Mouse (Mus musculus) bone marrow macrophage, adult 2 months (primary cell): ENCODE data around the gene Tex30. TPM values are rescaled to one million over a fixed set of nuclear protein-coding genes. Genes with fewer than 3 reads are reported as not detected.
"Not testable (repeated sequence)": the region's sequence is repeated elsewhere in the genome, so short reads cannot be mapped to it uniquely, and the experiment has no call there.

Experiments used
- H3K27ac ChIP-seq: 2 replicates; pipeline ENCODE4 v1.5.1; 2012; ENCODE audit warnings: low read depth, low read length; ENCODE audit not compliant: insufficient read depth
- H3K4me1 ChIP-seq: 2 replicates; pipeline ENCODE4 v1.6.1; 2012; ENCODE audit warnings: low read length; ENCODE audit not compliant: control insufficient read depth, insufficient read depth
- H3K4me3 ChIP-seq: 2 replicates; pipeline ENCODE4 v1.5.1; 2012; ENCODE audit warnings: mild to moderate bottlenecking, low read length, moderate library complexity; ENCODE audit not compliant: insufficient read depth
- CTCF ChIP-seq: IDR thresholded peaks from 2 replicates; pipeline ENCODE4 v1.5.1; 2012; ENCODE audit warnings: low read depth, mild to moderate bottlenecking, low read length, moderate library complexity
- POLR2A ChIP-seq: IDR thresholded peaks from 2 replicates; pipeline ENCODE4 v1.6.1; 2012; ENCODE audit warnings: mild to moderate bottlenecking, low read depth, low read length, borderline replicate concordance
- polyA plus RNA-seq: library from polyadenylated mRNA; stranded (reverse); fragments of >200 nt; gene quantifications from 2 replicates; pipeline ENCODE4 v1.2.4, GENCODE M21; 2012; ENCODE audit not compliant: missing spikeins, insufficient read depth, insufficient read length

Gene Tex30
- polyA plus RNA-seq, 1 experiment = 12.5 TPM

DNA sequence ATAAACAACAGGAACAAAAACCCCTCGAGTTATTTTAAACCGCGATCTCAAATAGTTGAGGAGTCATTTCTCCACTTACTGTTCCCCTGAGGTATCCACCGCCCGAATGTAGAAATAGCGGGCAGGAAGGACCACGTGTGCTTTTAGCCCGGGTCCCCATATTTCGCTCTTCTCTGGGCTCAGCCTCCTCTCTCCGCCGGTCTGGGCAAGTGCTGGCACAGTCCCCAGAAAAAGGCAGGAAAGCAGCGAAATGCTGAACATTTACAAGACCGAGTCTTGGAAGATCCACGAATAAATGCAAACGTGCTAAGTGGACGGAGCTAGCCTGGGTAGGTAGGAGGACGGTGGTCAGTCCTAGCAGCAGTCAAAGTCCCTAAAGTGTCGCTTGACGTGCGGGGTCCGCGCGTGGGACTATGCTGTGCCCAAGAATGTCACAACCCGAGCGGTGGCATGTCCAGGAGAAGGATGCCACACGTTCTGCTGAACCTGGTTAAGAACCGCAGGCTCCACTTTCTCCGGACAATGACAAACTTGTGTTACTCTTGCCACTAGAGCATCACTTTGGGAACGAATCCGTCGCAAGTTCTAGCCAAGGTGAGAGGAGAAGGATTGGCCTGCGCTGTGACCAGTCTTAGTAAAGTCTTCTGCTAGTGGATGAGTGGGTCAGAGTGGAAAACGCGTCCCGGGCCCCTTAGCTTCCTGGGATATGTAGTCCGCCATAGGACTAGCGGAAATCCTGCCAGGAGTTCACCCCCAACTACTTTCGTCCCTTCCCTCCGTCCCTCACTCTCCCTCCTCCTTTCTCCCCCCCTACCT lies 16.2 kb upstream of the Tex30 start, which contains the start of the genes Kdelc1 and Bivm:
Gene Kdelc1, minus strand, starts transcription at position 570 of the 816 bp plus-strand sequence.
Gene Bivm, plus strand, starts transcription at position 719 of the 816 bp plus-strand sequence.
- peak within 1 kb of the TSS; percentile 70 for H3K4me3 ChIP-seq
- peaks cover 9% of the 10 kb centered on the region for H3K4me1 ChIP-seq
- H3K27ac ChIP-seq = peak within 1 kb of the TSS; percentile 80
- TF ChIP-seq CTCF (no peak), POLR2A (no peak)

DNA sequence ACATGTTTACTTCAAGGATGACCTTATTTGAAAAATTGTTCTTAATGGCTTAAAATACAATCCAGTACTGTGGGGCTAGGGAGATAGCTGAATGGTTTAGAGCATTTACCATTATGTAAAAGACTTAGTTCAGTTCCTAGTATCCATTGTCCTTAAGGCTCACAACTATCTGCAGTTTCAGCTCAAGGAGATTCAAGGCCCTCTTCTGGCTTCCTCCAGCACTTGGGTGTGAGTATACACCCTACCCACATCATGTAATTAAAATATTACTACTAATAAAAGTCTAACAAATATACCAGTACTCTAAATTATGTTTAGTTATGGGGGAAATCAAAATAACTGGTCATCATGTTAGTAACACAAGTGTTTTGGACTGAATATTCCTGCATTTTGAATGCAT lies 15.3 kb upstream of the Tex30 start:
- H3K4me1 ChIP-seq = peaks cover 8% of the 10 kb centered on the region
- peak overlapping the region; percentile 30; the same call in 1 of the 2 replicates for H3K4me3 ChIP-seq
- H3K27ac ChIP-seq = no peak overlapping the region
- no peak for TF ChIP-seq CTCF
- TF ChIP-seq POLR2A = no peak

GRCm38 (mm10) chr1:44102939-44103338 lies 698 bp upstream of the Tex30 start:
- peaks cover 7% of the 10 kb centered on the region for H3K4me1 ChIP-seq
- H3K4me3 ChIP-seq = peak overlapping the region; percentile 67; the same call in 1 of the 2 replicates
- no peak for TF ChIP-seq POLR2A
- no peak for TF ChIP-seq CTCF
- no peak overlapping the region for H3K27ac ChIP-seq

- Histone ChIP-seq H3K27ac (peak overlapping the region; percentile 58), H3K4me1 (peaks cover 7% of the 10 kb centered on the region), H3K4me3 (peak overlapping the region; percentile 96)
- TF ChIP-seq CTCF (no peak), POLR2A (no peak)
Measured at GRCm38 (mm10) chr1:44101448-44102225, 604 bp downstream of the Tex30 start.

GRCm38 (mm10) chr1:44064625-44065024 lies 37.6 kb downstream of the Tex30 start:
- no peaks in the 10 kb centered on the region; the same call in 1 of the 2 replicates for H3K4me1 ChIP-seq
- H3K4me3 ChIP-seq = no peak overlapping the region
- H3K27ac ChIP-seq = no peak overlapping the region
- TF ChIP-seq POLR2A (no peak), CTCF (no peak)

GRCm38 (mm10) chr1:44063439-44063838 lies 38.8 kb downstream of the Tex30 start:
- TF ChIP-seq CTCF = no peak
- no peak for TF ChIP-seq POLR2A
- Histone ChIP-seq H3K27ac (no peak overlapping the region), H3K4me3 (no peak overlapping the region), H3K4me1 (no peaks in the 10 kb centered on the region)

DNA sequence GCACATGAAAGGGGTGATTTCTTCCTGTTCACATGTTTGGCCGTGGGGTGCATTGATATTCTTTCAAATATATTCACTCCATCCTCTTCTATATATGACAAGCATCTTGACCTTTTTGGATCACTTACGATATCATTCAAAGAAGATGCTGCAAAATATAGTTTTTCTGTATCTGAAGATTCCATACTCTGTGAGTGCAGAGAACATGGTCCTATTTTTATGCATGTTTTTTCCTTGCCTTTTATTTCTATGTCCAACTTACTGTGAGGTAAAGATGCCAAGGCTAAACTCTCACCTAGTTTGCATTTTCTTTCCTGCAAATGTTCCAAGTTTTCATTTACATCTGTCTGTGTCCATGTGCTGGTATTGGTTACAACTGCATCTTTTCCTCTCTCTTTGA lies 40.4 kb downstream of the Tex30 start, which contains the start of gene Gm8251:
Gene Gm8251, minus strand, starts transcription at position 101 of the 400 bp plus-strand sequence.
- Histone ChIP-seq H3K4me3 (no peak within 1 kb of the TSS), H3K27ac (no peak within 1 kb of the TSS), H3K4me1 (no peaks in the 10 kb centered on the region)
- TF ChIP-seq CTCF = no peak
- TF ChIP-seq POLR2A = no peak

DNA sequence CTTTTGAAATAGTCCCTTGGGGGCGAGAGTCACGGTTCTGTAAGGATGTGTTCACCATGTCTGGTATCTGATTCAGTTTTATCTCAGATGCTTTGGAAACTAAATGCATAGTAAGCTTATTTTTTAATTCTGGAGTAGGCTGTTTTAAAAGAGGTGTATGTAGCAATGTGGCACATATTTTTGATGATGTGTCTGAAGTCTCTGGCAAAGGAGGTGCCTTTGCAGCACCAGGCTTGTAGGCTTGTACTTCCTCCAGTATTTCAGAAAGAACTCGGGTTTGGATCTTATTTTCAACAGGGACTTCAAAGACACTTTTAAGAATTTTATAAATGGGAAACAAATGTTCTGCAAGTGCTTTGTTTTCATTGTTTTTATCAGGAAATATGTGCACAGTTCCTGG lies 44.4 kb downstream of the Tex30 start:
- TF ChIP-seq POLR2A = no peak
- TF ChIP-seq CTCF = no peak
- Histone ChIP-seq H3K27ac (no peak overlapping the region), H3K4me3 (no peak overlapping the region), H3K4me1 (no peaks in the 10 kb centered on the region)

DNA sequence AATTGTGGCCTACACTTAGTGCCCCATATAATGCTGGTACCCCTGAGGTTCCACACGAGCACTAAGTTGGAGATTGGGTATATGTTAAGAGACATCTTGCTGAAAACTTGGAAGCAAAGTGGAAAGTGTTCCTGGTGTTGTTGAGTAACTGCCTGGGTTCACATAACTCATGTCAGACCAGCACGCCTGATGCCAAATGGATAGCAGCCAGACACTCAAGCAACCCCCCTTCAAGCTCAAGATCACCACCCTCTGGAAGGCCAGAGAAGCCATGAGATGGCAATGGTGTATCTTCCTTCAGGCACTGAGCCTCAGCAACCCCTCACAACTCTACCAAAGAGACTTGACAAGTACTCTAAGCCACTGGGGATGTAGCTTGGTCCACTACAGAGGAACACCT lies 55.7 kb downstream of the Tex30 start:
- Histone ChIP-seq H3K27ac (no peak overlapping the region), H3K4me1 (no peaks in the 10 kb centered on the region), H3K4me3 (no peak overlapping the region)
- no peak for TF ChIP-seq CTCF
- no peak for TF ChIP-seq POLR2A

DNA sequence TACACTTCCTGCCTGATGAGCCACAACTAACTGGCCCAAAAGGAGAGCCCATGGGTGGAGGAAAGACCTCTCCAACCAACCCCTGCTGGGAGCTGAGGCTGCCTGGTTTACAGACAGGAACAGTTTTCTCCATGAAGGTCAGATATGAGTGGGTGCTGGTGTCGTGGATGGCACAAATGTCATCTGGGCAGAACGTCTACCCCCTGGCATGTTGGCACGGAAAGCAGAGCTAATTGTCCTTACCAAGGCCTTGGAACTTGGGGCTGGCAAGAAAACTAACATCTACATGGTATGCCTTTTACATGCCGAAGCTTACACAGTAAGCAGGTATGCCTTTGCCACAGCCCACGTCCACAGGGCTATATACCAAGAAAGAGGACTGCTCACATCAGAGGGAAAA lies 56.6 kb downstream of the Tex30 start:
- not testable (repeated sequence) for H3K4me1 ChIP-seq, H3K4me3 ChIP-seq, H3K27ac ChIP-seq
